Mouse (Mus musculus): ENCODE results near the gene Rorc.
A peak's percentile ranks its signal among the peaks of the same experiment; 100 is the strongest.

Rorc gene

DNA sequence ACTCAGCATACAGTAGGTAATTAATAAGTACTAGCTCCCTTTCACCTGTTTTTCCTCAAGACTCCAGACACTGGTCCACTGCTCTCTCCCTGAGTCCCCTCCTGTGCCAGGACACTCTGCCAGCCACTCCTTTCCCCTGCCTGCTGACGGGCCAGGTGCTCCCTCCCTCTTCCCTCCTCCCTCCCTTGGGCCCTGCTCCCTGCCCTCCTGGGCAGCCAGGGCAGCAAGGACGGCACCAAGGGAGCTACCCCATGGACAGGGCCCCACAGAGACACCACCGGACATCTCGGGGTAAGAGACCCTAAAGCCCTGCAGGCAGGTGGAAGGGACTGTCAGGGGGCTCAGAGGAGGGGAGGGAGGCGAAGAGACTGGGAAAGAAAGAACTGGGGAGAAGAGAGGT is at the start of gene Rorc:
TSS of gene Rorc (plus strand) at position 154 of the 400 bp plus-strand sequence.
- DNase-seq (ENCODE audit: extremely low spot score) = no peak

DNA sequence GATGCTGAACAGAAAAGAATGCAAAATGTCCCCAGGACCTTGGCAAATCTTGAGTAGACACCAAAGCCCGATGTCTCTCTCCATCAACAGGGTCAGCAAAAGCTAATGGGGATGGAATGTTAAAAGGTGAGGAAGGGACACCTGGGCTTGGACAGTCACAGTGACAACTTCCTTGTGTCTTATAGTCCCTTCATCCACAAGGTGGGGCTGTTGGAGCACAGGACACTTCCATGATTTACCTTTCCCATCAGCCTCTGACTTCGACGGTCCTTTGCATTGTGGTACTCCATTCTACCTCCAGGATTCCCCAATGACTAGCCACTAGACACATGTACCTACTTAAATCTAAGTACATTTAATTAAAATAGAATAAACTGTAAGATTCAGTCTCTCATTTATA is 43.9 kb upstream of the Rorc start:
- DNase-seq (ENCODE audit: extremely low spot score) = no peak

DNA sequence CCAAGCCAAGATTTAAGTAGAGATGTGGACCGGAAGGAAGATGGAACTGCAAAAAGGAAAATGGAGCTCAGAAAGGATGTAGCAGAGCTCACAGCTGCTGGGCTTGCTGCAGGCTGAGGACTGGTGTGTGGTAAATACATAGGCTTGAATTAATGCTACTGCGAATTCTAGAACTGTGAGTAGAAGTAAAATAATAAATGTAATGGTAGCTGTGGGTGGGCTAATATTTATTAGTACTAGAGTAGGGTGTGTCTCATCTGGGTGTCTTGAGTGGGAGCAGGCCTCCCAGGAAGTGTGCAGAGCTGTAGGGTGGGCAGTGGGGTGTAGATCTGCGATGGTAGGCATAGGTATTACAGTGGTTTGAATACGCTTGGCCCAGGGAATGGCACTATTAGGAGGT is 38.2 kb upstream of the Rorc start:
- no peak for DNase-seq (ENCODE audit: extremely low spot score)

DNA sequence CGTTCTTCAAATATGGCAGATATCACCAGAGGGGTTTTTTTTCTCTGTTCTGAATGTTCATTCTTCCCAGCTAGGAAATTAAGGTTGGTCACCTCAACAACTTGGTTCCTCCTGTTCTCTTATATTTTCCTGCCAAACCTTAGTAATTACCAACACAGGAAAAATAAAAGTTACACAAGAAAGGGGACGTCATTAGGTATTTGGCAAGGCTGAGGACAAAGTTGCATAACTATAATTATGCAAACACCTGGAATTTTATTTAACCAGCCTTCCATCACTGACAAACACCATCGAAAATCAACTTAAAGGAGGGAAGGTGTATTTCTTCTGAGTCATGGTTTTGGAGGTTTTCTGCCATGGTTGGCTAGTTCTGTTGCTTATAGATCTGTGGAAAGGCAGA is 34.1 kb upstream of the Rorc start:
- DNase-seq (ENCODE audit: extremely low spot score) = no peak

DNA sequence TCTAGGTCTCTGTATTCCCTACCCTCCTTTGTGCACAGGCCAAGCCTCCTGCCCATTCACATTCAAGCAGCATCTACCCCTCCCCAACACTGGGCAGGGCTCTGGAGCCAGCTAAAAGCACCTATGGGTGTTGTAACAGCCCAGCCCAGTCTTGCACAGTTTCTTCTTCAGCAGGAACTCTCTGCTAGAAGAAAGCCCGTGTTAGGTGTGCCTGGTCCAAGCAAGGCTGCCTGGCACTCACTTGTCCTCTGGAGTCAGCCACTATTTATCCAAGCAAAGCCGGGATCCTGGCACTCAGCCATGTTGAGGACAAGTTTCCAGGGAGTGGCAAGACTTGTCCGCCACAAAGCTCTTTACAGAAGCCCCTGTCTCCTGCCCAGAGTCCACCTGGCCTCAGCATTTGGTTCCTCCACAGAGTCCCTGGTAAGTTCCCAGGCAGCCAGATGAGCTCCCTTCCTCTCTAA is 30.6 kb upstream of the Rorc start, which contains the start of gene Them5:
TSS of gene Them5 (plus strand) at position 141 of the 464 bp plus-strand sequence.
- no peak for DNase-seq (ENCODE audit: extremely low spot score)

DNA sequence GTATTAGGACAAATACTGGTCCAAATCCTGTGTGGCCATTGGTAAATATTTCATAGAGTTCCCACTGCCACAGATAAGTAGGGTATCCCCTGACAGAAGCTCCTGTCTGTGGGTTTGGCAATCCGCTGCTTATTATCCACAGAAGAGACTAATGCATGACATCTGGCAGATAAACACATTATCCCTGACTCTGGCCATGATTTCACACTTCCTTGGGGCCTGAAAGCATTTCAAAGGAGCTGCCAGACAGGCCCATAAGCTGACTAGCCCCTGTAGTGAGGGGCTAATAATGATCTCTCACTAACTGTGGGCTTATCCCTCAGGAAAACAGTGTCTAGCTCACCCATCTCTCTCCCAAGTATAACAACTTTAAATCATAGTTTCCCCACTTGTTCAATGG is 30.0 kb upstream of the Rorc start:
- no peak for DNase-seq (ENCODE audit: extremely low spot score)

DNA sequence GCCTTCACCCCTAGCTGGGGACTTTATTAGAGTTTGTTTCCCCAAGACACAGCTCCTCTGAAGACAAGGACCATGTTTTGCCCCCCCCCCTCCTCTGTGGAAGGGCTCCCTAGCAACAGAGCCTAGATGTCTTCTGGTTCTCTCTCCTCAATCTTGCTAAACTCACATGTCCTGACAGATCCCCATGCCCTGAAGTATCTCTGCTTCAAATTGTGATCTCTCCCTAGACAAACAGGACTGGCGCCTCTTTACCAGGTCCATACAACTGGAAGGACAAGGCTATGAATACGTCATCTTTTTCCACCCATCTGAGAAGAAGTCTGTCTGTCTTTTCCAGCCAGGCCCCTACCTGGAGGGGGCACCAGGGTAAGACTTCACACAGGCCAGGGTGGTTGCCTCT is 28.4 kb upstream of the Rorc start:
- DNase-seq (ENCODE audit: extremely low spot score) = no peak

DNA sequence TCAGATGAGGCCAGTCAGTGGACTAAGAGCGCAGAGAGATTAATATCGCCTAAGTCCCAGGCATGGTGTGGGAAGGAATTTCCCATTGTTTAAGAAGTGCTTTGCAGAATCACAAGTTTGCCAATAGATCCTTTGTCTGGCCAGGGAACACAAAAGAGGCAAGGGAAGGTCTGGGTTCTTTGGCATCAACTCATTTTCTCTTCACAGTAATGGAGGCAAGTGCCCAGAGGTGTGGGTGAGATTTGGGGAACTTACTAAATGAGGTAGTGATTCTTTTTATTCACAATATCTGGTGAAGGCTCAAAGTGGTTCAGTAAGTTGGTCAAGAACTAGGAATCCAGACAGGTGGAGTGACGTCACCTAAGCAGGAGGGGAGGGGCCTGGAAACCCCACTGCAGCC is 27.7 kb upstream of the Rorc start:
- DNase-seq (ENCODE audit: extremely low spot score) = no peak

DNA sequence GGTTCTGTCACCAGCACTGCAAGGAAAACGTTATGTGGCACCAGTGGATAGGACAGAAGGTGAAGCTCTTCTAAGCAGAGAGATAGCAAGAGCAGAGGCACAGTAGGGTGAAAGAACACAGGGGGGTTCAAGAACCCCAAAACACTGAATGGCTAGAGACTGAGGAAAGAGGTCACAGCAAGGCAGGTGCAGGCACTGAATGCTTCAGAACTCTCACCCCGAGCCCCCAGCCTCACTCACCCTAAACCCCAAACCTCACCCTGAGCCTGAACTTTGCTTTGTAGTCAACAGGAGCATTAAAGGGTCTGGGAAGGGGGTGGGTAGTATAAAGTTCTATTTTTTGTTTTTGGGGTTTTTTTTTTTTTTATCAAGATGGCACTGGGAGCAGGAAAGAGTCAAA is 24.4 kb upstream of the Rorc start:
- no peak for DNase-seq (ENCODE audit: extremely low spot score)

DNA sequence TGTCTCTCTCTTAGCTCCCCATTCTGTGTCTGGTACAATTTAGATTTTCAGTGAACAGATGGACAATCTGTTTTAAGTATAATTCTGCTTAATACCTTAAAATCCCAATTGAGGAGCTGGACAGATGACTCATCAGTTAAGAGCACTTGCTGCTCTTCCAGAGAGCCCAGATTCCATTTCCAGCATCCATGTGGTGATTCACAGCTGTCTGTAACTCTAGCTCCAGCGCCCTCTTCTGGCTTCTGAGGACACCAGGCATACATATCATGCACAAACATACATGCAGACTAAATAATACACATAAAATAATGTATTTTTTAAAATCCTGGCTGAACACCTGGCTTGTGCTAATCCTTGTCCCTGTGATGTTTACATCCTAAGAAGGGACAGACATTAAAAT is 11.8 kb upstream of the Rorc start:
- no peak for DNase-seq (ENCODE audit: extremely low spot score)

DNA sequence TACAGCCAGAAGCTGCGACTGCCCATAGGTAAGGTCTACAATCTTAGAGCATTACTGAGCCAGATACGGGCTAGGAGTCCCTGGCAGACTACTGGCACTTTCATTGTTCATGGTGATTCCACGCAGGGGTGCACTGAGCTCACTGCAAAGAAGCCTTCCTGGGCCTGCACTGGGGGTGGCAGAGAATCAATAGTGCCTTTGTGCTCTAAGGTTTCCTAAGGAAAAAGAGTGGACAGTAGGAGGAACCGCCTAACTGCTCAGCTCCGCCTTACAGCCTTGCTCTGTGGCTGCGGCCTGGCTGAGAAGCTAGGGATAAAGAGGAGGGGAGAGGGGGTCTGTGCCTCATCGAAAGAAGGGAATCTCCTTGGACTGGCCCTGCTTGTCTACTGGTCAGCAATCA is 10.5 kb upstream of the Rorc start, which contains the start of gene C2cd4d:
TSS of gene C2cd4d (plus strand) at position 301 of the 400 bp plus-strand sequence.
- peak; percentile 6 for DNase-seq (ENCODE audit: extremely low spot score)

DNA sequence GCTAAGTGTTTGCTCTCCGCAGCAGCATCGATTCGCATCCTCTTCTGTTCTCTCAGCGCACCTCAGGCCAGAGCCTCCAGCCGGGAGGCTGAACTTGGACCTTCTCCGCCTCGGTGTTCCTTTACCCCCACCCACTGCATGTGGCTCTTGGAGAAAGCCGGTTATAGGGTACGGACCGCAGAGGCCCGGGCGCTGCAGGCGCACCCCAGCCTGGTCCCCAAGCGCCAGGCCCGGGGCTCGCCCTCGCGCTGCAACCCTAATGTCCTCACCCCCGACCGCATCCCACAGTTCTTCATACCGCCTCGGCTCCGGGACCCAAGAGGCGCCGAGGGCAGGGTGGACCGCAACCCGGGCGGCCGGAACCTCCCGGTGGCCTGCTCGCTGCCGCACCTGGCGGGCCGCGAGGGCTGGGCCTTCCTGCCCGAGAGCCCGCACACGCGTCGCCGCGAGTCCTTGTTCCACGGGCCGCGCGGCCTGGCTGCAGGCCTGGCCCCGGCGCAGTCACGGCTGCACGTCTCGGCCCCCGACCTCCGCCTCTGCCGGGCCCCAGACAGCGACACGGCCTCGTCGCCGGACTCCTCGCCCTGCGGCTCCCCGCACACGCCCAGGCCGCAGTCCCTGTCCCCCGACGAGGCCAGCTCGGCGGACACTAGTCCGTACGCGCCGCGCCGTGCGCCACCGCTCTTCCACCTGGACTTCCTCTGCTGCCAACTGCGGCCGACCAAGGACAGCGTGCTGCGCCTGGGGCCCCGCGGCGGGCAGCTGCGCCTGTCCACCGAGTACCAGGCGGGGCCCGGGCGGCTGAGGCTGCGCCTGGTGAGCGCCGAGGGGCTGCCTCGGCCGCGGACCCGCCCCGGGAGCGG is 9.1 kb upstream of the Rorc start:
- DNase-seq (ENCODE audit: extremely low spot score) = peak; percentile 58

DNA sequence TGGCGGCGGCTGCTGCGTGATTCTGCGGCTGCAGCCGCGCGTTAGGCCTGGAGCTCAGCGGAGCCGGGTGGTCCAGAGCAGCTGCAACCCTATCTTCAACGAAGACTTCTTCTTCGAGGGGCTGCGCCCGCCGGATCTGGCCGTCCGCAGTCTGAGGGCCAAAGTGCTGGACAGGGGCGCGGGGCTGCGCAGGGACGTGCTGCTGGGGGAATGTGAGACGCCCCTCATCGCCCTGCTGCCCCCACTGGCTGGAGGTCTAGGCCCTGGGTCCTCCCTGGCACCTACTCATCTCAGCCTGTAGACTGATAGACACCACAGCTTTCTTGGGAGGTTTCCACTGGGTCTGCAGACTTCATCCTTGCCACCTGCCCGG is 8.5 kb upstream of the Rorc start:
- no peak for DNase-seq (ENCODE audit: extremely low spot score)

DNA sequence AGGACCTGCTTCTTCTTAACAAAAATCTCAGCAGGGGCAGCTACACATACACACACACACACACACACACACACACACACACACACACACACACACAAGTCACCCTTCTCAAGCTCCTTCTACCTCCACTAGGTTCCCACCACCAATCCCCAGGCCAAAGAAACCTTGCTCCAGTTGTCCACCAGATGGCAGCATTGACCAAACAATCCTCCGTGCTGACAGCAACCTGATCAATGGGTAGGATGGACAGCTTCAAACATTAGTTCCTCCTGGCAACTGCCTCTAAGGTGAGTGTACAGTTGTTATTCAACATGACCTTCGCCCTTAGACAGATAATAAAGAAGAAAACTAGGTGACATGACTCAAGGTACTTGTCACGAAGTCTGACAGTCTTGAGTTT is 5.8 kb upstream of the Rorc start:
- peak; percentile 82 for DNase-seq (ENCODE audit: extremely low spot score)

DNA sequence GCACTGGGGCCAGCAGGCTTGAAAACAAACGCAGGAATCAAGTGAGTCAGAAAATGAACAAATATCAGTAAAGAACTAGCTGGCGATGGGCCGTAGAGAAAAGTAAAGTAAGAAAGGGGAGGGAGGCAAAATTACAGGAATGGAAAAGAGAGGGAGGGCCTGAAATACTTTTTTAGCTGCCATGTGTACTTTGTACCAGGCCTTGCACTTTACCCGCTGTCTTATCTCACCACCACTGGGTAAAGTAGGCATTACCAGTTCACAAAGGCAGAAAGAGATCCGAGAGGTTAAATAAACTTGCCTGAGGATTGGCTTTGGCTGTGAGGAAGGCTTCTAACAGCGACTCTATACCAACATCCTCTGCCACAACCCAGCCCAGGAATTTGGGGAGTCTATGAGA is 5.1 kb upstream of the Rorc start:
- DNase-seq (ENCODE audit: extremely low spot score) = no peak

DNA sequence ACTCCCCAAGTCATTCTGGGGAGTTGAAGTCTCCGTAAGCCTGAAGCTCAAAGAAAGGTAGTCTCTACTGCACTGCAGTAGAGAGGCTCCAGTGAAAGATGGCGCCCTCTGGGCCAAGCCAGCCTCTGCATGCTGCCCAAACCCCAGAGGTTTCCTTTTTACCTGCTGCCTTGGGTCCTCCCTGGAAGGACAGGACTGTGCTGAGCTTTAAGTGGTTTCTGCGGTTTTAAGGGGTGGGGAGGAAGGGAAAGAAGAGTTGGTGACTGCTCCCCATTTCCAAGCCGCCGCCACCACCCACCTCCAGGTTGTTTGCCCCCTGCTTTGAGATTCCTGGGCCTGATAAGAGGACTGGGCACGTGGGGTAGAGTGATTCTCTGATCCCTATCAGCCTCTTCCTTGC is 4.0 kb upstream of the Rorc start:
- DNase-seq (ENCODE audit: extremely low spot score) = no peak

DNA sequence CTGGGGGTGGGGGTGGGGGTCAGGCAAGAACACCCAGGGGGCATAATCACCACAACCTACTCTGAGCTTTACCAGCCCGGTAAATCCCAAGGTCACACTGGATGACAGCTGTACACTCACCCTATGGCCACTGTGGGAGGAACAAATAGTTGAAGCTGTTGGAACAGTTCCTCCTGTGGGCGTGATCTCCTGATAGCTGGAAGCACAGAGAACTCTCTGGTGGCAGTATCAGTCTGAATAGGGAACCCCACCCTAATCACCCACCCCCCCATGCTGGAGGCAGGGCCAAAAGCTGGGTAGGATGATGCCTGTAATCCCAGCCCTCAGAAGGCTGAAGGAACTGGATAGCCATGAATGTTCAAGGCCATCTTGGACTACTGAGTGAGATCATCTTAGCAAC is 2.9 kb upstream of the Rorc start:
- DNase-seq (ENCODE audit: extremely low spot score) = no peak

DNA sequence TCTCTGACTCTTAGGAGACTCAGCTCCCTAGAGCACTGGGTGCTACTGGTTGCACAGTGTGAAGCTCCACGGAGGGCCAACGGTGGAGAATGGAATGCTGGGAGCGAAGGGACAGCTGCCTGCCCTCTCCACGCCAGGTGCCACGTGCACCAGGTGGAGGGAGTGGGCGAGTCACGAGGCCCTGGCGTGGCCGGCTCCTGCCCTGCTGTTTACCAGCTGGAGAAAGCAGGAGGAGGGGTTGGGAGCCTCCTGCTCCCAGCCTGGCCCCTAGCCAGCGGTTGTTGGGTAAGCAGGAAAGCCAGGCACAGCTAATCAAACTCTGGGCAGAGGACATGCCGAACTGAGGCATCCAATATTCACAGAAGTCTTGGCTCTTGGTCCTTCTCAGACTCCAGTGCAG is 957 bp upstream of the Rorc start:
- peak; percentile 17 for DNase-seq (ENCODE audit: extremely low spot score)

DNA sequence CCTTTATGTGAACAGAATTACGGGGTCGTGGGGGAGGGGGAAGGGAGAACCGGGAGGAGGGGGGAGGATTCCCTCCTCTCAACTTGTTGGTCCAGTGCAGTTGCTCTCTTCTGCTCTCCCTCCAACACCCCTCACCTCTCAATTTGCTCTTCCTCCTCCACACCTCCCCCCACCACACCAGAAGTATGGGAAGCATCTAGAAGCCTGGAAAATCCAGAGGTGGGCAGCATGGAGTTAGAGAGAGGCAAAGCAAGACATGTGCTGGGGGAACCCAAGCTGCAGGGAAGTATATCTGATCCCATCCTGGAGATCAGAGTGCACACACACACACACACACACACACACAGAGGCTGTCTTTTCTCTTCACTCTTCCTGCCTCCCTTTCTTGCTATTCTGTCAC is 556 bp upstream of the Rorc start:
- no peak for DNase-seq (ENCODE audit: extremely low spot score)

DNA sequence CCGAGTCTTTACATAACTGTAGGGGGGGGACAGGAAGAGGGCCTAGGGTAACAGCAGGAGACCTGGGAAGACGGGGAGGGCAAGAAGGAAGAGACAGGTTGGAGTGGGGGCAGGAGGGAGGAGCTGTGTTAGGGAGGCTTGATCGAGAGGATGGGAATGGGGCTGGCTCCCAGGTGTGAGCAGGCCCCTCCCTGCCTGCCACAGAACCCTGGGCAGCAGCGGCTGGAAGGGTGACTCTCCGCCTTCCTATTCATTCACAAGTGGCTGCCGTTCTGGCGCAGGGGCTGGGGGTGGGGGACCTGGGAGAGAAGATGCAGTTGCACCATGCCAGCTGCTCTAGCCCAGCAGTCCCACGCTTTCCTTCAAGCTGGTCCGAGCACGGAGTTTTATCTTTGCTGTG is 496 bp downstream of the Rorc start:
- no peak for DNase-seq (ENCODE audit: extremely low spot score)

DNA sequence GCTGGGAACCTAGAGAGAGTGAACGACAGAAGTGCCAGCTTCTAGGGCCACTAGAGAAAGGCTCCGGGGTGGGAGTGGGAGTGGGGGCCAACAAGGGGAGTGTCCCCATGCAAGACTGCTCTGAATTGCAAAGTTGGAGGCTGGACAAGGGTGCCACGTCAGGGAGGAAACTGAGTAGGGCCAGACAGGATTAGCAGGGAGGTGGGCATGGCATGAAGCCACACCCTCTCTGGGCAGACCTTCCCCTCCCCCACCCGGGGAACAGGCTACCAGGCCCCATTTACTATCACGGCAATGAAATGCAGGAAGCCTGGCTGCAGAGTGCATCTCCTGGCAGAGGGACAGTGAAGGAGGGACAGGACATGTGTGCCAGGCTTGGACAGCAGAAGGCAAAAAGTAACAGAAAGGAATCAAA is 1.0 kb downstream of the Rorc start:
- no peak for DNase-seq (ENCODE audit: extremely low spot score)

DNA sequence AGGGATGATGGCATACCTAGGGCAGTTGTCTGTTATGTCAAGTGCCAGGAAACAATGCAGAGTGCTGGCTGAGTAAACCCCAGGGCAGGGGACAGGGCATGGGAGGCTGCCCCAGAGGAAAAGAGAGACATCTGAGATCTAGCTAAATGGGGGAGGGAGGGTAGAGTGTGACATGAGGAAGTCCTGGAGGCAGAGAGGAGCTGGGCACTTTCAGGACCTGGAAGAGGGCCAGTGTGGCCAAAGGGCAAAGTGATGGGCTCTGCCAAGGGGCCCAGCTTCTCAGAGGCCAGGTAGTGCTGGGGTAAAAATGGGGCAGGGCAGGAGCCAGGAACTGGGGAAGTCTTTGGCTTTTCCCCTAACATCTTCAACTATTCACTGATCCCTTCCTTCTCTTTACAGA is 2.0 kb downstream of the Rorc start:
- DNase-seq (ENCODE audit: extremely low spot score) = no peak

DNA sequence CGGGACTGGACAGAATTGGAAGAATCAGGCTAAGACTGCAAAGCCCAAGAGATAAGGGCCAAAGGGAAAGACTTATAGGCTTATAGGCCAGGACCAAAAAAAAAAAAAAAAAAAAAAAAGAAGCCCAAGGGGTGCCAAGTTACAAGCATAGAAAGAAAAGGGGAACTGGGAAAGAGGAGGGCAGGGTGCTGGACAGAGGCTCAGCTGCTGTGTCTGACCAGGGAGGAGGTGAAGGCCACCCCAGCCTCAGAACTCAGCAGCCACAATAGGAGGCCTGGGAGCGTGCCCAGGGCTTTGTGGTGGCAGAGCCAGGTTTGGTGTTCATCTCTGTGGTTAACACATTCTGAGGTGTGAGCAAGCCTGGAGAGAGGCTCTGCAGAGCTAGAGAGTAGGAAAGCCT is 2.6 kb downstream of the Rorc start:
- DNase-seq (ENCODE audit: extremely low spot score) = no peak

DNA sequence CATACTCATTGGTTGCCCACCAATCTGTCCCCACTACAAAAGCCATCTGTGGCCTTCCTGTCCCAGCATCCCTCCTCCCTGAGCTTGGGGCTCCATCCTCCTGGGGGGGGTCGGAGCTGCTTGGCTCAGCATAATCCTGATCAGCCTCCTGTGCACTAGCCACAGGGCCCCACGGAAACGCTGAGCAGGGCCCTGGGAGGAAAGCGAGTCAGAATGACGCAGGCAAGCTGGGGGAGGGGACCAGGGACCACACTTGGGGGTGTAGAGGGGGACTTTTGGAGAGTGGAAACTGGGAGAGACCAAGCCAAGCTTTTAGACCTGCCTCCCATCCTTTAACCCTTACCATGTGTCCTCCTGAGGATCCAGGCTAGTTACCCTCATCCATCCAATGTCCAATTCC is 3.3 kb downstream of the Rorc start:
- DNase-seq (ENCODE audit: extremely low spot score) = no peak
